Mouse (Mus musculus): ENCODE data around the gene Thoc6. TPM values are rescaled to one million over a fixed set of nuclear protein-coding genes. Genes with fewer than 3 reads are reported as not detected.

Gene Thoc6
- polyA plus RNA-seq, 1 experiment, result 19.8 TPM

- no peak for TF ChIP-seq CTCF (IDR thresholded peaks at IDR 0.05; ENCODE audit: extremely low read depth, insufficient read length, insufficient replicate concordance, low read depth, low read length)
- TF ChIP-seq POLR2A (IDR thresholded peaks at IDR 0.05; ENCODE audit: low read depth, low read length), result no peak
- H3K4me1 ChIP-seq (ENCODE audit: control insufficient read depth, insufficient read depth, insufficient read length, low read length), result no peaks in the 10 kb centered on the region
- no peak overlapping the region for H3K27ac ChIP-seq (ENCODE audit: insufficient read depth, low read depth, low read length)
- no peaks in the 10 kb centered on the region for H3K27me3 ChIP-seq (ENCODE audit: control insufficient read depth, insufficient read depth, low read length)
- 75% methylated on average over 3 of the region's 3 CpGs for WGBS
- H3K36me3 ChIP-seq (ENCODE audit: control insufficient read depth, insufficient read depth, low read length), result no peaks in the 10 kb centered on the region
- H3K4me3 ChIP-seq (ENCODE audit: low read depth, low read length), result no peak overlapping the region
Measured at GRCm38 (mm10) chr17:23658450-23658849, 15.2 kb downstream of the Thoc6 start.

DNA sequence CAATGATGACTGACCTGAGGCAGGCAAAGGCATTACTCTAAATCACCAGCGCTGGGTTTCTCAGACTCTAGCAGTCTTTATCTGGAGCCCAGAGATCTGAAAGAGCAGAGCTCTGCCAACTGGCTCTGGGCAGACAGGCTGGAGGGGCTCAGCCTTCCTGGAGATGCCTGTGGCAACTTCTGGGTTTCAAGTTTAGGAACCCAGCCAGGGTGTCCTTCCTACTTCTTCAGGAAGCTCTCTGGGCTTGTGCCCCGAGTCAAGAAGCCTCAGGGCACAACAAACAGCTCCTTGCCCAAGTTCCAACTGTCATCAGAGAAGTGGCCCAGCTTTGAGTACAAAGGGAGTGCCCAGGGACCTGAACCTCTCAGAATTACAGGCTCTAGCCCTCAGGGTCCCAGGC, 19.3 kb downstream of the Thoc6 start:
- WGBS, result 43% methylated on average over 2 of the region's 2 CpGs
- TF ChIP-seq POLR2A (IDR thresholded peaks at IDR 0.05; ENCODE audit: low read depth, low read length) (no peak), CTCF (IDR thresholded peaks at IDR 0.05; ENCODE audit: extremely low read depth, insufficient read length, insufficient replicate concordance, low read depth, low read length) (no peak)

DNA sequence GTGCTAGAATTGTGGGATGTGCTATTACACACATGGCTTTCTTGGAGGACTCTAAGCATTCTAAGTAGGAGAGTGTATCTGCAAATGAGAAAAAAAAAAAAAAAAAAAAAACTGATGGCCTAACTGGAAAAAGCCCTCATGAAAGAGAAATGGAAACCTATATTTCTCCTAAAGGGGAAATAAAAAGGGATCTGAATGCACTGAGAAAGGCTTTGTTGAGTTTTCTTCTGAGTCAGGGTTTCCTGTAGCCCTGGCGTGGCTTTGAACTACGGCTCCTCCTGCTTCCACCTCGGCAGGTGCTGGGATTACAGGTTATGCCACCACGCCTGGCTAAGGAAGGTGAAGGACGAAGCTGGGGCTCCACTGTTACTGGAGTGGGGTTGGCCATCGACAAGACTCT, 19.7 kb downstream of the Thoc6 start:
- Histone ChIP-seq H3K4me3 (ENCODE audit: low read depth, low read length) (no peak overlapping the region), H3K27ac (ENCODE audit: insufficient read depth, low read depth, low read length) (no peak overlapping the region), H3K27me3 (ENCODE audit: control insufficient read depth, insufficient read depth, low read length) (no peaks in the 10 kb centered on the region; the same call in 1 of the 2 replicates), H3K4me1 (ENCODE audit: control insufficient read depth, insufficient read depth, insufficient read length, low read length) (no peaks in the 10 kb centered on the region), H3K36me3 (ENCODE audit: control insufficient read depth, insufficient read depth, low read length) (no peaks in the 10 kb centered on the region)
- TF ChIP-seq CTCF (IDR thresholded peaks at IDR 0.05; ENCODE audit: extremely low read depth, insufficient read length, insufficient replicate concordance, low read depth, low read length) (no peak), POLR2A (IDR thresholded peaks at IDR 0.05; ENCODE audit: low read depth, low read length) (no peak)
- WGBS, result 28% methylated on average over 6 of the region's 6 CpGs

More for the DNA sequence above, 19.3 kb downstream of the Thoc6 start:
- Histone ChIP-seq H3K27ac (ENCODE audit: insufficient read depth, low read depth, low read length) (no peak overlapping the region), H3K4me1 (ENCODE audit: control insufficient read depth, insufficient read depth, insufficient read length, low read length) (no peaks in the 10 kb centered on the region), H3K4me3 (ENCODE audit: low read depth, low read length) (no peak overlapping the region), H3K36me3 (ENCODE audit: control insufficient read depth, insufficient read depth, low read length) (no peaks in the 10 kb centered on the region), H3K27me3 (ENCODE audit: control insufficient read depth, insufficient read depth, low read length) (no peaks in the 10 kb centered on the region; the same call in 1 of the 2 replicates)

DNA sequence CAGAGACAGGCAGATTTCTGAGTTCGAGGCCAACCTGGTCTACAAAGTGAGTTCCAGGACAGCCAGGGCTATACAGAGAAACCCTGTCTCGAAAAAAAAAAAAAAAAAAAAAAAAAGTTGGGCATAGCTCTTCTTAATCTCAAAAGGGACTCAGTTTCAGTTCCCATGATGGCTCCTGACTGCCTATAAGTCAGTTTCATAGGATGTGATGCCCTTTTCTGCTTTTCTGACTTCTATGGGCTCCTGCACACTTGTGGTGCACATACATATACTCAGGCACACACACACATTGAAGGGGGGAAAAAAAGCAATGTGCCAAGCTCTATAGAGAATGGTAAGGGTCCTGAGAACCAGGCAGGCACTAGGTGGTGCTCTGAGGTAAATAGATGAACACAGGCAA, 20.4 kb downstream of the Thoc6 start:
- H3K4me1 ChIP-seq (ENCODE audit: control insufficient read depth, insufficient read depth, insufficient read length, low read length), result no peaks in the 10 kb centered on the region
- no peaks in the 10 kb centered on the region; the same call in 1 of the 2 replicates for H3K27me3 ChIP-seq (ENCODE audit: control insufficient read depth, insufficient read depth, low read length)
- no peak overlapping the region for H3K27ac ChIP-seq (ENCODE audit: insufficient read depth, low read depth, low read length)
- no peak overlapping the region for H3K4me3 ChIP-seq (ENCODE audit: low read depth, low read length)
- WGBS, result 75% methylated on average over 2 of the region's 2 CpGs
- TF ChIP-seq CTCF (IDR thresholded peaks at IDR 0.05; ENCODE audit: extremely low read depth, insufficient read length, insufficient replicate concordance, low read depth, low read length) (no peak), POLR2A (IDR thresholded peaks at IDR 0.05; ENCODE audit: low read depth, low read length) (no peak)
- H3K36me3 ChIP-seq (ENCODE audit: control insufficient read depth, insufficient read depth, low read length), result no peaks in the 10 kb centered on the region

DNA sequence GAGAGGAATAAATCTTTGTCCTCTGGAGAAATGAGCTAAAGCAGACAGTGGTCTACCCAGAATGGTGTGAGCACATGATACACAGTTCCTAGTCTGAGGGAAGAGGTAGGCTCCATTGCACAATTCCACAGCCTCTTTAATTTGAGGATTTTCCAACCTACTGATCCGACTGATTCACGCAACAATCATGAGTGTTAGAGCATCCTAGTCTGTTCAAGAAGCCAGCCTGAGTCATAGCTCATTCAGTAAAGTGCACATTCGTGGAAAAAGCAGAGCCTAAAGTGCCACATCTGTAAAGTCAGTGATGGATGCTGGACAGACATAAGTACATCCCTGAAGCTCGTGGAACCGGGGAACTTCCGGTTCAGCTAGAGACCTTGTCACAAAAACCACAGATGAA, 22.3 kb downstream of the Thoc6 start:
- Histone ChIP-seq H3K4me1 (ENCODE audit: control insufficient read depth, insufficient read depth, insufficient read length, low read length) (no peaks in the 10 kb centered on the region), H3K4me3 (ENCODE audit: low read depth, low read length) (no peak overlapping the region), H3K36me3 (ENCODE audit: control insufficient read depth, insufficient read depth, low read length) (no peaks in the 10 kb centered on the region), H3K27ac (ENCODE audit: insufficient read depth, low read depth, low read length) (no peak overlapping the region), H3K27me3 (ENCODE audit: control insufficient read depth, insufficient read depth, low read length) (no peaks in the 10 kb centered on the region; the same call in 1 of the 2 replicates)
- WGBS, result 64% methylated on average over 6 of the region's 6 CpGs
- no peak for TF ChIP-seq CTCF (IDR thresholded peaks at IDR 0.05; ENCODE audit: extremely low read depth, insufficient read length, insufficient replicate concordance, low read depth, low read length)
- no peak for TF ChIP-seq POLR2A (IDR thresholded peaks at IDR 0.05; ENCODE audit: low read depth, low read length)

DNA sequence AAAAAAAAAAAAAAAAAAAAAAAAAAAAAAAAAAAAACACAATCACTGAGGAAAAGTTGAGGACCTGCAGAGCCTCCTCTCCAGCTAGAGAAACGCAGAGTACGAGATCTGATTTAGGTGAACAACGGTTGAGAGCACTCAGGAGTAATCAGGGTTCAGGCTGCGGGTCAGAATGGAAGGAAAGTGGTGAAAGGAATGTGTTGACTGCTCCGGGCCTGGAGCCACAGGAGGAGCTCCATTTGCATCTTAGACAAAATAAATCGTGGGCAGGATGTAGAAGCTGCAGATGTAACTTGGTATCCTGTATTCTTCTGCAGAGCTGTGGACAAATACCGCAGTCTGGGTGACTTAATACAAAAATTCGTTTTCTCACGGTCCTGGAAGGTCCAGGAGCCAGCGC, 27.8 kb downstream of the Thoc6 start:
- WGBS, result 62% methylated on average over 10 of the region's 10 CpGs
- Histone ChIP-seq H3K36me3 (ENCODE audit: control insufficient read depth, insufficient read depth, low read length) (no peaks in the 10 kb centered on the region), H3K27ac (ENCODE audit: insufficient read depth, low read depth, low read length) (no peak overlapping the region), H3K4me3 (ENCODE audit: low read depth, low read length) (no peak overlapping the region), H3K4me1 (ENCODE audit: control insufficient read depth, insufficient read depth, insufficient read length, low read length) (peaks cover 7% of the 10 kb centered on the region; the same call in 1 of the 2 replicates), H3K27me3 (ENCODE audit: control insufficient read depth, insufficient read depth, low read length) (peaks cover 18% of the 10 kb centered on the region)
- TF ChIP-seq POLR2A (IDR thresholded peaks at IDR 0.05; ENCODE audit: low read depth, low read length), result no peak
- no peak for TF ChIP-seq CTCF (IDR thresholded peaks at IDR 0.05; ENCODE audit: extremely low read depth, insufficient read length, insufficient replicate concordance, low read depth, low read length)

GRCm38 (mm10) chr17:23644613-23645495, 28.8 kb downstream of the Thoc6 start, which contains the start of gene Mmp25:
TSS of gene Mmp25 (minus strand) at chr17:23645277.
- peaks cover 18% of the 10 kb centered on the region for H3K27me3 ChIP-seq (ENCODE audit: control insufficient read depth, insufficient read depth, low read length)
- WGBS, result 4% methylated on average over 58 of the region's 58 CpGs
- peaks cover 7% of the 10 kb centered on the region; the same call in 1 of the 2 replicates for H3K4me1 ChIP-seq (ENCODE audit: control insufficient read depth, insufficient read depth, insufficient read length, low read length)
- TF ChIP-seq CTCF (IDR thresholded peaks at IDR 0.05; ENCODE audit: extremely low read depth, insufficient read length, insufficient replicate concordance, low read depth, low read length), result no peak
- no peak for TF ChIP-seq POLR2A (IDR thresholded peaks at IDR 0.05; ENCODE audit: low read depth, low read length)
- H3K4me3 ChIP-seq (ENCODE audit: low read depth, low read length), result peak within 1 kb of the TSS; percentile 52
- no peaks in the 10 kb centered on the region for H3K36me3 ChIP-seq (ENCODE audit: control insufficient read depth, insufficient read depth, low read length)
- H3K27ac ChIP-seq (ENCODE audit: insufficient read depth, low read depth, low read length), result no peak within 1 kb of the TSS; the same call in 1 of the 2 replicates
